Mouse (Mus musculus) forebrain, embryonic 12.5 days (tissue): ENCODE results near the gene 2200002D01Rik. TPM values are rescaled to one million over a fixed set of nuclear protein-coding genes. Genes with fewer than 3 reads are reported as not detected.

Experiments
- ATAC-seq: fragments of 200-750 bp; cut with Nextera tagmentation; 2 replicates; pipeline ENCODE4 v1.8.0; 2017; ENCODE audit warnings: moderate TSS enrichment; ENCODE audit not compliant: low FRiP score
- H3K27ac ChIP-seq: fragments of 300-500 bp; sonication (generic); 2 replicates; pipeline ENCODE4 v1.5.1; 2016; ENCODE audit warnings: mild to moderate bottlenecking
- H3K27me3 ChIP-seq: fragments of 300-500 bp; sonication (generic); 2 replicates; pipeline ENCODE4 v1.6.1; 2016; ENCODE audit warnings: mild to moderate bottlenecking
- H3K36me3 ChIP-seq: fragments of 300-500 bp; sonication (generic); replicated peaks from 2 replicates; pipeline ENCODE4 v1.6.1; 2016; ENCODE audit warnings: mild to moderate bottlenecking
- H3K4me1 ChIP-seq: fragments of 300-500 bp; sonication (generic); 2 replicates; pipeline ENCODE4 v1.6.1; 2016
- H3K4me2 ChIP-seq: fragments of 300-500 bp; sonication (generic); 2 replicates; pipeline ENCODE4 v1.6.1; 2016; ENCODE audit warnings: mild to moderate bottlenecking, moderate library complexity
- H3K4me3 ChIP-seq: fragments of 300-500 bp; sonication (generic); replicated peaks from 2 replicates; pipeline ENCODE4 v1.5.1; 2016; ENCODE audit warnings: mild to moderate bottlenecking
- H3K9ac ChIP-seq: fragments of 300-500 bp; sonication (generic); 2 replicates; pipeline ENCODE4 v1.6.1; 2016; ENCODE audit warnings: mild to moderate bottlenecking
- H3K9me3 ChIP-seq: fragments of 300-500 bp; sonication (generic); 2 replicates; pipeline ENCODE4 v1.6.1; 2016
- whole genome bisulfite sequencing: fragments of 180-500 bp; shearing (Covaris S2); methylation state at CpG from one replicate; pipeline ENCODE4 v1.1.7; 2016; 5-methylcytosine and 5-hydroxymethylcytosine counted together
- polyA plus RNA-seq: library from polyadenylated mRNA; unstranded; fragments of >200 nt; fragmentation: Nextera tagmentation; extraction: Ambion mirVana; gene quantifications from 2 replicates; pipeline ENCODE4 v1.2.1, GENCODE M21; 2016

Gene 2200002D01Rik
- polyA plus RNA-seq = 0.76 and 1.4 TPM in 2 replicates

DNA sequence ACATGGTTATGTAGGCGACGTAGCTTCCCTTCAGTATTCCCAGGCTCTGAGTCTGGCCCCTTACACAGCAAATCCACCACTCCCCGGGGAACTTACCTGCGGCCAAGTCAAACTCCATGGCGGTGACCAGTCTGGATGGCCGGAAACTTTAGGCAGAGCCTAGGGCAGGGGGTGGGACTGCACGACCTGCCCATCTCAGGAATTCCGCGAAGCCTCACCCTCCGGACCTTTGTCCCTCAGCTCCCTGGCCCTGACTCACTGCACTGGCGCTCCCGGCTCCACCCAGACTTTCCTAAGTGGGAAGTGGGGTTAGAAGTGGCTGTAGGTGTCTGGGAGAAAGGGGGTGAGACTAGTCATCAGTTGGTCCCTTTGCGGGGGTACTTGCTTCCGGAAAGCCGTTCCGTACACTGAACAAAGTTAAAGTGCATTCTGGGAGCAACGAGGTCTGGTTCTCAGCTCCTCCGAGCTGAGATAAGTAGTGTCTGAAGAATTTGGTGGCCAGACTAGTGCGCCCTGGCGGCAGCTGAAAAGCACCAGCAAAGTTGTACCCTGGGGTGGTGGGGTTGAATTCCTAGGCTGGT is at the start of gene 2200002D01Rik:
2200002D01Rik (minus strand) TSS at position 206 of the 581 bp plus-strand sequence.
- WGBS = 14% methylated on average over 20 of the region's 20 CpGs
- H3K27me3 ChIP-seq = peaks cover 29% of the 10 kb centered on the region
- H3K9ac ChIP-seq = peak within 1 kb of the TSS; percentile 44; the same call in 1 of the 2 replicates
- H3K9me3 ChIP-seq = no peaks in the 10 kb centered on the region
- peak within 1 kb of the TSS; percentile 49 for H3K4me2 ChIP-seq
- no peak within 1 kb of the TSS for H3K27ac ChIP-seq
- ATAC-seq = no peak
- H3K4me3 ChIP-seq = peak within 1 kb of the TSS; percentile 19
- peaks cover 28% of the 10 kb centered on the region for H3K36me3 ChIP-seq
- H3K4me1 ChIP-seq = peaks cover 12% of the 10 kb centered on the region

DNA sequence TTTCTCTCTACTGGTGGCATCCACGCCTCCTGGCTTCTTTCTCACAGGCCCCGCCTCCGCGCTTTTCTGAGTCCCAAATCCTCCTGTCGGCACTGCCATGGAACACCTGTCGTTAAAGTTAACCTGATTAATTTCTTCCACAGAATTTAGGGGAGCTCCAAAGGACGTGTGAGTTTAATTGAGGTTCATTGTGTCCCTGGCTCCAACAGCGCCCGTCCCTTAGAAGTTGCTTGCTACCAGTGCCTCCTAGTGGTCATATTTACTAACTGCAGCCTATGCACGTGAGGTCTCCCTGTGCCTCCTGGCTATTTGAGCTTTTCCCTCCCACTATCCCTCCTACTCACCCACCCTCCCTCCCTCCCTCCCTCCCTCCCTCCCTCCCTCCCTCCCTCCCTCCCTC is 48.7 kb upstream of the 2200002D01Rik start:
- ATAC-seq = peak; percentile 34
- no peak overlapping the region for H3K4me2 ChIP-seq

DNA sequence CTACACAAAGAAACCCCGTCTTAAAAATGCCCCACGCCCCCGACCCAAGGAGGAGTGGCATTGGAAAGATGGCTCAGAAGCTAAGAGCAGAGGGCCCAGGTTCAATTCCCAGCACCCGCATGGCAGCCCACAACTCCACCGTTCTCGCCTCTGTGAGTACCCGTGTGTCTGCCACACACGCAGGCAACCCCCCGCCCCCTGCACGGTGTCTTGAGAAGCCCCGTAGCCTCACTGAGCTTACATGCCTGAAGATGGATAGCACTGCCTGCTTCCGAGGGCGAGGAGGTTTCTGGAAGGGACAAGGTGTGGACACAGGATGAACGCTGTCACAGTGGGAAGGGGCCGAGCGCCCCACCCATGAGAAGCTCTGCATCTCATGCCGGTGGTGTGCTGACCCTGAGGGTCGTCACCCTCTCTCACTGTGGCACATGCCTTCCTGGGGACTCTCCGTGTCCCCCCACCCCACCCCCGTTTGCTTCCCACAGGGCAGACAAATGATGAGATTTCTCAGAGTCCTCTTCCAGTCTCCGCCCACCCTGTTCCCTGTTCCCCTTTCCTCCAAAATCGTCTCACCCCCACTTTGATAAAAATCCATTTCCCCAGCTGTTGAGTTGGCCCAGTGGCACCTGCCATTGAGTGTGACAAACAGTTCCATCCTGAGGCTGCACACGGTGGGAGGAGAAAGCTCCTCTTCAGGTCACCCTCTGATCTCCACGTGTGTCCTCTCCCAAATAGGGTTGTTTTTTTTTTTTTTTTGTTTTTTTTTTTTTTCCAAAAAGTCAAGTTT is 47.8 kb upstream of the 2200002D01Rik start:
- Histone ChIP-seq H3K4me3 (no peak overlapping the region), H3K36me3 (no peaks in the 10 kb centered on the region)
- WGBS = 87% methylated on average over 24 of the region's 24 CpGs

More for the DNA sequence above, 48.7 kb upstream of the 2200002D01Rik start:
- Histone ChIP-seq H3K27me3 (0 out of 2 replicates have a peak, but pooled peaks cover 4% of the 10 kb centered on the region), H3K9ac (no peak overlapping the region), H3K27ac (no peak overlapping the region), H3K36me3 (no peaks in the 10 kb centered on the region), H3K9me3 (no peaks in the 10 kb centered on the region), H3K4me1 (peaks cover 25% of the 10 kb centered on the region), H3K4me3 (no peak overlapping the region)
- WGBS = 12% methylated on average over 10 of the region's 10 CpGs

DNA sequence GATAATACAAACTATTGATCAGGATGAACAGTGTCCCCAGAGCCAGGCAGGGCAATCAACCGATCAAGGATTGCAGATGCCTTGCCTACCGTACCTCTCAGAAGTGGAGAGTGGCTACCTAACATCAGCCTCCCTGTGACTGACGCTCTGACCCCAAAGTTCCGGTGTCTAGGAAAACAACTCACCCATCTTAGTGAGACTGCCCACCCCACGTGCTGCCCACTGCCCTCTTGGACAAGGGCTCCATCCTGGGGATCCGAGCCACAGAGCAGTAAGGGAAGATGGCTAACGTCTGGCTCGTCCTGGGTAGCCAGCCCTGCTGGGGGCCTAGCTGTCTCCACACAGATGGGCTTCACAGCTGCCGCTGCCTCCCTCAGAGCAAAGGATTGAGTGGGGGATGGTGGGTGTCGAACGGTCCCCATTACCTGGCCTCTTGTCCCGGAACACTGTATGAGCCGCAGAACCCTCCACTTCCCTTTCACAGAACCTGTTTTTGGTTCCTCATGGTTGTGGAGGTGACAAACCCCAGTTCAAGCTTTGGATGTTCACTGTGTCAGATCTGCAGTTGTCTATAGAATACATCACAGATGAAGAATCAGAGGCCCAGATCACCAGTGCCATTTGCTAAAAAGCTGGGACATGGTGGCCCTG is 46.0 kb upstream of the 2200002D01Rik start:
- ATAC-seq = no peak
- H3K4me1 ChIP-seq = peaks cover 46% of the 10 kb centered on the region
- H3K27me3 ChIP-seq = peaks cover 15% of the 10 kb centered on the region
- no peak overlapping the region for H3K4me3 ChIP-seq
- no peaks in the 10 kb centered on the region for H3K36me3 ChIP-seq
- no peak overlapping the region for H3K4me2 ChIP-seq
- H3K9ac ChIP-seq = no peak overlapping the region
- H3K27ac ChIP-seq = peak overlapping the region; percentile 38; the same call in 1 of the 2 replicates
- no peaks in the 10 kb centered on the region for H3K9me3 ChIP-seq
- 75% methylated on average over 13 of the region's 13 CpGs for WGBS

More for the DNA sequence above, 47.8 kb upstream of the 2200002D01Rik start:
- H3K27ac ChIP-seq = no peak overlapping the region
- H3K9me3 ChIP-seq = no peaks in the 10 kb centered on the region
- peaks cover 35% of the 10 kb centered on the region for H3K4me1 ChIP-seq
- peaks cover 4% of the 10 kb centered on the region; the same call in 1 of the 2 replicates for H3K27me3 ChIP-seq
- no peak for ATAC-seq
- H3K9ac ChIP-seq = no peak overlapping the region
- no peak overlapping the region for H3K4me2 ChIP-seq

DNA sequence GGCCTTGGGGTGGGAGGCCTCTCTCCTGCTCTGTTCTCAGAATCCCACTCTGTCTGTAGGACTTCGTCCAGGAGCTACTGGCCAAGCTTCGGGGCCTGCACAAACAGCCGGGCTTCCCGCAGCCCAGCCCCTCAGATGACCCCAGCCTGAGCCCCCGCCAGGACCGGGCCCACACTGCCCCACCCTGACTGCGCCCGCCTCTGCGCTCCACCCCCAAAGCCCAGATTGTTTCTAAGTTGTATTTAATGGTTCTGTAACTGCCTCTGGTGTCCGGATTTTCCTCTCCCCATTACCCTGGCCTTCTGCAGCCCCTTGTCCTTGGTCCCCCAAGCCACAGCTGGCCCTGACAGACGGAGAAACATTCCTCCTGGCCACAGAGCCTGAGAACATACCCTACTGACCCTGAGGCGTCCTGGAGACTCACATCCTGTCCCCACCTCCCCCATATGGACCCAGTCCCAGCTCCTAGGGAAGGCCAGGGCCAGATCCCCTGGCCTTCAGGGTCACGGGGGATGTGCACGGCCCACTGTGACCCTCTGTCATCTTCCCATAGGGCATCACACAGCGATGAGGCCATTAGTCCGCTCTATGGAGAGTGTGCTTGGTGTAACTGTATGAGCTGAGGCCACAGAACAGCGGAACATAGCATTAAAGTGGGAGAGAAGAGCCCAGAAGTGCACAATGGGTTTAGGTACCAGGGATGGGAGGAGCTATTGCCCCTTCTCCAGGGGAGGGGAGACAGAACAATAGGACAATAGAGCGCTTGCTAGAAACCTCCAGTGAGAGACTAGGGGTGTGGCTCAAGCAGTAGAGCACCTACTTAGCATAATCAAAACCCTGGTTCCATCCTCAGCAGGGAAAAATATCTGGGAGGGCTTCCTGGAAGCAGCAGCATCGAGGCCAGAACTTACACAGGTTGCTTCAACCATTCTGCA is 45.1 kb upstream of the 2200002D01Rik start:
- Histone ChIP-seq H3K27ac (peak overlapping the region; percentile 83), H3K36me3 (no peaks in the 10 kb centered on the region), H3K4me1 (peaks cover 53% of the 10 kb centered on the region), H3K9ac (no peak overlapping the region), H3K27me3 (peaks cover 23% of the 10 kb centered on the region), H3K4me2 (no peak overlapping the region), H3K4me3 (no peak overlapping the region), H3K9me3 (no peaks in the 10 kb centered on the region)
- WGBS = 32% methylated on average over 19 of the region's 19 CpGs
- no peak for ATAC-seq

DNA sequence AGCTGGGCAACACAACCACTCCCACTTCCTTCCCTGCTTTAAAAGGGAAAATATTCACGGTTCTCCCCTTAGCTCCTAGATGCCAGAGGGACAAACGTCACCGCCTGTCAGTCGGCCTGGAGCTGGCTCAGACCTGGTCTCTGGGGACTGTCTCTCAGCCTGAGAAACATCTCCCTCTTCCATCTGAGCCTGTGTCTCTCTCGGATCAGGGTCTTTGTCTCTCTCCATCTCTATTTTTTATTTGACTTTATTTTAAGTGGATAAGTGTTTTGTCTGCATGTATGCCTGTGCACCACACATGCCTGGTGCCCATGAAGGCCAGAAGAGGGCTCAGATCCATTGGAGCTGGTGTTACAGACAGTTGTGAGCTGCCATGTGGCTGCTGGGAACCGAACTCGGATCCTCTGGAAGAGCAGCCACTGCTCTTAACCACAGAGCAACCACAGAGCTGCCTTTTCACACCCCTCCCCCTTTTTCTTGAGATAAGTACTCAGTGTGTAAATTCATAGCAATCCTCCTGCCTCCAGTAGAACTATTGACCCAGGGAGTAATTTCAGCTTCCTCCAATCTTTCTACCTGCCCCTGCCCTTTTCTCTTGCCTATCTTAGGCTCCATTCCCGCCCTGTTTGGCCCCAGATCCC is 44.3 kb upstream of the 2200002D01Rik start:
- Histone ChIP-seq H3K4me2 (peak overlapping the region; percentile 28; the same call in 1 of the 2 replicates), H3K4me1 (peaks cover 53% of the 10 kb centered on the region), H3K9me3 (no peaks in the 10 kb centered on the region), H3K4me3 (no peak overlapping the region), H3K9ac (peak overlapping the region; percentile 30; the same call in 1 of the 2 replicates), H3K36me3 (no peaks in the 10 kb centered on the region), H3K27me3 (peaks cover 24% of the 10 kb centered on the region), H3K27ac (peak overlapping the region; percentile 83)
- 33% methylated on average over 8 of the region's 8 CpGs for WGBS
- no peak; the same call in 1 of the 2 replicates for ATAC-seq

DNA sequence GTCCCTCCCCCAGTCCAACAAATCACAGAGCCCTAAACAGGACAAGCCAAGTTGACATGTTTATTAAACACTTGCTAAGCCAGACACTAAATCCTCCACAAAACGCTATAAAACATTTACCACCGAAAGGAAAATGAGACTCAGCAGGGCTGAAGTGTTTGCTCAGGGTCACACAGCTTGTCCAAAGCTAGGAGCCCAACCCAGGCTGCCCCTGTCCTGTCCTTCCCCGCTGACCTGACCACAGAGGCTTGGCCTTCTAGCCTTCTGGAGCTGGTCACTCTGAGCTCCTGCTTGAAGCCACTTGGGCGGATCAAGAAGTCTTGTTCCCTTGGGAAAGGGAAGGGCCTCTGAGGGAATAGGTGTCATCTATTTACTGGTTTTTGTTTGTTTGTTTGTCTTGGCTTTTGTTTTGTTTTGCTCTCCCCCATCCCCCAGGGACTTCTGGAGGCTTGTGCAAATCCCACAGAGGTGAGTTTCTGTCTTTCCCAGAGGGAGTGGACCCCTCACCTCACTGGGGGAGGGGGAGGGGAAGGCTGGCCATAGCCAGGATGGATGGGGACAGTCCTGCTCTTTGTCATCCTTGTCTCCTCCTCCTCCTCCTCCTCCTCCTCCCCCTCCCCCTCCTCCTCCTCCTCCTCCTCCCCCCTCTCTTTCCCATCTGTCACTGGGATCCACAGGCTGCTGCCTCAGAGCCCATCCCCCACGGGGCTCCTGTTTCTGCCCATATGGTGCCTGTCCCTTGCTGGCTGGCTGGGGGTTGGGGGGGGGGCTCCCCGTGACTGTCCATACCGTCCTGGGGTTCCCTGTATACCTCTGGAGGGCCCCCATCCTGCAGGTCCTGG is 43.6 kb upstream of the 2200002D01Rik start:
- peaks cover 53% of the 10 kb centered on the region for H3K4me1 ChIP-seq

DNA sequence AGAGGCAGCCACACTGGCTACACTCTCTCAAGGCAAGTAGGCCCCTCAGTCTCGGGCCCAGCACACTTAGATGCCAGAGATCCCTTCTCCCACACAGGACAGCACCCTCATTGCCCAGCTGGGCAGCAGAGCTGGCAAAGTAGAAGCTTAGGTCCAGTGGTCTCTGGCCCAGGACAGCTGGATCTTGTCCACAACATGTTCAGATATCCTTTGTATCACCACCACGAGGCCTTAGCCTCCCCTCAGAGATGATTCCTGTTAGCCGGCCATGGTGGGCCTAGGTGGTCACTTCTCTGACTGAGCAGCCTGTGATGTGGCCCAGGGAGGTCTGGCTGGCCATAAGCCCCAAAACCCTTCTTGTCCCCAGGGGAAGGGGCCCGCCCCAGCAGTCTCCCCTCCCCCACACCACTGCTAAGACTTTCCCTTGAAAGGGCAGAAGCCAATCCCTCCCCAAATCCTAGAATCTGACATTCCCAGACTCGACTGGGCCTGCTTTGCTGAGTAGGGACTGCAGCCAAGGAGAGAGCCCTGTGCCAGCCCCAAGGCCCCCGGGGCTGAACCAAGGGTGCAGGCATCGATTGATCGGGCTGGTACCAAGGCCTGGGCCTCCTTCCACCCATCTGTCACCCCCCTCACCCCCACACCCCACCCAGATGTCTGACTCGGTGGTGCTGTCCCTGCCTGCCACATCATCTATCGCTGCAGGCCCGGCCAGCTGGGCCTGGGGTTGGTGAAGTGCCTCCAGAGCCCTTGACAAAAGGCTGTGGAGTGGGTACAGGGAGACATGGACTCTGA is 42.6 kb upstream of the 2200002D01Rik start:
- no peaks in the 10 kb centered on the region for H3K9me3 ChIP-seq
- H3K4me1 ChIP-seq = peaks cover 53% of the 10 kb centered on the region
- H3K4me2 ChIP-seq = peak overlapping the region; percentile 1; the same call in 1 of the 2 replicates
- H3K27ac ChIP-seq = peak overlapping the region; percentile 83
- H3K9ac ChIP-seq = peak overlapping the region; percentile 14; the same call in 1 of the 2 replicates
- no peak for ATAC-seq
- H3K27me3 ChIP-seq = peaks cover 31% of the 10 kb centered on the region
- H3K36me3 ChIP-seq = no peaks in the 10 kb centered on the region
- no peak overlapping the region for H3K4me3 ChIP-seq
- 38% methylated on average over 11 of the region's 11 CpGs for WGBS

More for the DNA sequence above, 43.6 kb upstream of the 2200002D01Rik start:
- WGBS = 31% methylated on average over 6 of the region's 7 CpGs
- no peaks in the 10 kb centered on the region for H3K36me3 ChIP-seq
- peak; percentile 71 for ATAC-seq
- peak overlapping the region; percentile 30; the same call in 1 of the 2 replicates for H3K9ac ChIP-seq
- H3K4me3 ChIP-seq = no peak overlapping the region
- peaks cover 31% of the 10 kb centered on the region for H3K27me3 ChIP-seq
- peak overlapping the region; percentile 83 for H3K27ac ChIP-seq
- H3K4me2 ChIP-seq = peak overlapping the region; percentile 28
- H3K9me3 ChIP-seq = no peaks in the 10 kb centered on the region

DNA sequence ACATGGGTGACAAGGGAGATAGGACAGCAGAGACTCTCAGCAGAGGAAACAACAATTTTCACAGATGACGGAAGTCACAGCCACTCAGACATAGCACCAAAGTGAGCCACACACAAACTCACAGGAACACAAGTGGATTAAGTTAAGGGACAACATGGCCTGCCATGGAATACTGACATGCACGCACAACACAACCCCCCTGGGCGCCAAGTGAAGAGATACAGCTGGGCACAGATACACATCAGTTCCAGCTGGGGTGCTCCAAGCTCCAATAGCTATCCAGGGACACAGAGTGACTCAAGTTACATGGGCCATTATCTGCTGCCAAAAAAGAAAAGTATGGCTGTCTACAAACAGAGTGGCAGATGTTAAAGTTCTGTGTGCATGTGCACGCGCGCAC is 41.6 kb upstream of the 2200002D01Rik start:
- Histone ChIP-seq H3K27ac (0 out of 2 replicates have a peak overlapping the region, but pooled peaks have one; percentile 36), H3K9ac (no peak overlapping the region), H3K36me3 (no peaks in the 10 kb centered on the region), H3K9me3 (no peaks in the 10 kb centered on the region), H3K4me3 (peak overlapping the region; percentile 55; the same call in 1 of the 2 replicates), H3K4me1 (peaks cover 53% of the 10 kb centered on the region), H3K27me3 (peaks cover 36% of the 10 kb centered on the region), H3K4me2 (peak overlapping the region; percentile 92)
- no peak for ATAC-seq
- 89% methylated on average over 6 of the region's 6 CpGs for WGBS
